Mouse (Mus musculus) CD4-positive, CD25-positive, alpha-beta regulatory T cell, adult 9 weeks (primary cell): Measurements from ENCODE around the gene Zfp870. TPM values are rescaled to one million over a fixed set of nuclear protein-coding genes. Genes with fewer than 3 reads are reported as not detected.

Experiments used
- polyA plus RNA-seq: library from polyadenylated mRNA; unstranded; fragments of 100-300 nt; shearing (Covaris generic); gene quantifications from one replicate; pipeline ENCODE4 v1.2.1, GENCODE M21; 2017

The Zfp870 gene
- 15.9 TPM for polyA plus RNA-seq

GRCm38 (mm10) chr17:32891239-32892180 lies at the start of gene Zfp870:
Gene Zfp870, minus strand, starts transcription at chr17:32891642.

DNA sequence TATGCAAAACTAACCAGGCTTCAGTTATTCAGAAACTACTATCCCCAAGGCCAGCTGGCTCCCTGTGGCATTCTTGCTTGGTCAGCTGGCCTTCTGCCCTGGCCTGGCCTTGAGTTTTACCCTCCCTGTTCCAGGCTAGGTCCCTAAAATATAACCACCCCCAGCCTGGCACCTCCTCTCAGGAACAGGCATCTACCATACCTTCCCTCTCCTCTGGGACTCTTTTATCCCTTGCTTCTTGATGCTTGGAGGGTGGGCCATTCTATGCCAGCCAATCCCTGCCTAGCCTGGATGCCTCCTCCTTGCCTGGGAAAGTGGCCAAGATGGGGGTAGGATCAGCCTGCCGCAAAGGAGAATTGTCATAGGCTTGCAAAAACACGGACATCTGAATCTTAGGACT lies 25.7 kb upstream of the Zfp870 start, which contains the start of gene Cyp4f14:
Gene Cyp4f14, minus strand, starts transcription at position 212 of the 400 bp plus-strand sequence.

DNA sequence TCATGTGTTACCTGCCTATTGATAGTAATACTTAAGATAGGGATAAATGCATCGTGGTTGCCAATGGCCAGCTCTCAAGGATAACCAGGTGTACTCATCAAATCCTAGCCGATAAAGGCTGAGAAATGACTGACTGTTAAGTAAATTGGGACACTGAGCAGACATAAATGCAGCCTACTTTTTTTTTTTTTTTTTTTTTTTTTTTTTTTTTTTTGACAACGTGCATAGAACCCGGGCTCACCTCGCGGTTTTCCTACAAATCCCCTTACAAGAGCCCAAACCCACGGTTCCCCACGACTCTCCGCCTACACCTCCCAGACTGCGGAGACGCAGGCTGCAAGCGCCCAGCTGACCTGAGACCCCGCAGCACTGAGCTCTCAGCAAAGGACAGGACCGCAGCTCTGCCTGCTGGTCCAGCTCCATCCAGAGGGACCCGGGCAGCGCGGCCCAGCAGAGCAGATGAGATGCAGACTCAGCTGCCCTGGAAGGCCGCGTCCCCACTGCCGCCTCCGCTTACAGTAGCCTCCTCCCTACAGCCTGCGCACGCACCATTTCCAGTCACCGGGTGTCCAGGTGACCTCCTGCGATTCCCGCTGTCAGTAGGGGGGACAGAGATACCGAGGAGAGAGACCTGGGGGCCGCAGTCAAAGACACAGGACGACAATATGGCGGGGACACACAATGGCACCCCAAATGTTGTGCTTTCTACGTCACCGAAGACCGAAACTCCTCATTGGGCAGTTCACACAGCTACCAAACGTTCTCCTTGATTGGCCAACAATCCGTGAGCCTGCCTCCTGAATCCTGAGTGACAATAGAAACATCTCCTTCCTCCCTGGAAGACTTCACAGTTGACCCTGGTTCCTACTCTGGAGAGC lies 61.7 kb downstream of the Zfp870 start, which contains the start of gene Zfp799:
Gene Zfp799, minus strand, starts transcription at position 722 of the 878 bp plus-strand sequence.

Other genes starting within 250 kb of the Zfp870 start
- not detected for gene Cyp4f40, start 232.7 kb downstream of the Zfp870 start, polyA plus RNA-seq
- gene Cyp4f15, start 206.0 kb downstream of the Zfp870 start, polyA plus RNA-seq: not detected
- gene Zfp871, start 103.4 kb downstream of the Zfp870 start, polyA plus RNA-seq: 41.5 TPM
- 0.16 TPM for gene Zfp811, start 81.7 kb downstream of the Zfp870 start, polyA plus RNA-seq
- 16.0 TPM for gene Zfp799, start 61.4 kb downstream of the Zfp870 start, polyA plus RNA-seq
- gene Cyp4f14, start 25.7 kb upstream of the Zfp870 start, polyA plus RNA-seq: not detected
- 54.9 TPM for gene Cyp4f13, start 55.8 kb upstream of the Zfp870 start, polyA plus RNA-seq
- gene Zfp472, start 74.2 kb upstream of the Zfp870 start, polyA plus RNA-seq: 24.0 TPM
- gene Zfp952, start 101.5 kb upstream of the Zfp870 start, polyA plus RNA-seq: 20.4 TPM
- gene Zfp763, start 141.8 kb upstream of the Zfp870 start, polyA plus RNA-seq: 12.3 TPM
- not detected for gene 4921501E09Rik, start 176.4 kb upstream of the Zfp870 start, polyA plus RNA-seq
- gene Zfp563, start 197.7 kb upstream of the Zfp870 start, polyA plus RNA-seq: 8.9 TPM
- gene Morc2b, start 248.0 kb upstream of the Zfp870 start, polyA plus RNA-seq: not detected